ENCODE assay signal across 21 mouse cellular contexts in the genomic region with DNA sequence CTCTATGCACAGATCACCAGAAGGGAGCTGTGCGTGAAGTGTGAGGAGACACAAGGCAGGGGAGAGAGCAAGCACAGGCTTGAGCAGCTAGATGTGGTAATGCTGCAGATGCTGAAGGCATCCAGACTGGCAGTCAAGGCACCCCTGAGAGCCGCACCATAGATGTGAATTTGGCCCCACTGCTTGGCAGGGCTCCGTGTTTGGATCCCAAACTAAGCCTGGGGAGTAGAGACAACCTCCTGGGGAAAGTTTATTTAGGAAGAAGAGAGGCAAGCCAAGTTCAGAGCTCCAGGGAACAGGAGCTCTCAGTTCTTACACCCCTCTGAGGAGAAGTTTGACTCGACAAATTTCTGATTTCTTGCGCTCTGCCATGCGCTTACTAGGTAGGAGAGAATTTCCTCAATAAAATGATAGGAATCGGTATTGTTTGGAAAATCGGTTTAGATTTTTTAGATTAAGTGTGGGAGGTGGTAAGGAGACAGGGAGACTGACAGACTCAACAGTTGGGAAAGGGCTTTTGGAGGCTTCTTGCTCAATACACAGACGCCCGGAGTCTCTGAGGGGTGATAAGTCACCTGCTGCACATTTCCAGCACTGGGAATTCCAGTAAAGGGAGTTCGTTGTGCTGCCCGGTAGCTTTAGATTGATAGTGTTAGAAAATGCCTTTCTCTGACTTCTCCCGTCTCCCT.
DNase-seq lines count a peak whose midpoint lies in the region; ATAC-seq lines count a peak whose summit lies in the region.
"Had no signal": no experiment of that assay in that cellular context is flagged by ENCODE, and none has a peak within 500 bp of the region (broad histone marks: within the 10 kb centered on the region; RNA-seq: fewer than 3 reads in every experiment).

No protein-coding gene starts in this region.

- no peak overlapping the region for H3K9ac ChIP-seq in heart, embryonic 13.5 days
- H3K9ac ChIP-seq in midbrain, embryonic 16.5 days (ENCODE audit: low read depth, low read length): no peak overlapping the region
- H3K9ac ChIP-seq: forebrain, embryonic 13.5 days; hindbrain, embryonic 13.5 days; liver, embryonic 12.5 days had no signal

- no peak; the same call in 1 of the 2 replicates for ATAC-seq in heart, embryonic 13.5 days (ENCODE audit: extremely low read depth, insufficient number of reproducible peaks, low FRiP score, low TSS enrichment)
- no peak for ATAC-seq in midbrain, embryonic 16.5 days
- ATAC-seq: CD4-positive, CD25-positive, alpha-beta regulatory T cell, adult 4 months; forebrain, embryonic 13.5 days; inflammation-experienced regulatory T-cells, adult 6 months; liver, embryonic 12.5 days; Patski had no signal

- peak; percentile 63 for DNase-seq in adrenal gland, postnatal 10 days
- no peak for DNase-seq in adrenal gland, postnatal 25 days
- no peak for DNase-seq in heart, postnatal 25 days (ENCODE audit: low spot score)
- no peak for DNase-seq in midbrain, embryonic 10.5 days (ENCODE audit: low spot score)
- DNase-seq in lung, postnatal 25 days (ENCODE audit: low spot score): no peak
- DNase-seq: cerebellum, adult 2 months; gastrocnemius, postnatal 25 days; kidney, adult 9 months; lung, adult 2 months; lung, postnatal 36 days; right cerebral cortex, adult 18-20 months; thymus, postnatal 14 days had no signal

- no peak overlapping the region for H3K4me2 ChIP-seq in heart, embryonic 13.5 days
- no peak overlapping the region for H3K4me2 ChIP-seq in midbrain, embryonic 16.5 days (ENCODE audit: low read length)
- H3K4me2 ChIP-seq: forebrain, embryonic 13.5 days; hindbrain, embryonic 13.5 days; liver, embryonic 12.5 days had no signal

- 47% methylated on average over 13 of the region's 13 CpGs for WGBS in heart, embryonic 13.5 days
- WGBS in midbrain, embryonic 10.5 days: 76% methylated on average over 13 of the region's 13 CpGs
- 81% methylated on average over 13 of the region's 13 CpGs for WGBS in midbrain, embryonic 16.5 days

- intact Hi-C loops in heart, postnatal 25 days (cut with DNase I): no loop called here

- H3K27me3 ChIP-seq in heart, embryonic 13.5 days (replicated peaks): no peaks in the 10 kb centered on the region
- peaks cover 19% of the 10 kb centered on the region for H3K27me3 ChIP-seq in midbrain, embryonic 10.5 days (ENCODE audit: low read depth, poor library complexity, severe bottlenecking)
- no peaks in the 10 kb centered on the region for H3K27me3 ChIP-seq in midbrain, embryonic 16.5 days (ENCODE audit: control insufficient read depth, insufficient read depth, low read depth, low read length)
- H3K27me3 ChIP-seq: forebrain, embryonic 13.5 days; hindbrain, embryonic 13.5 days; Patski had no signal

- no peaks in the 10 kb centered on the region; the same call in 1 of the 2 replicates for H3K9me3 ChIP-seq in heart, embryonic 13.5 days
- 0 out of 2 replicates have a peak, but pooled peaks cover 3% of the 10 kb centered on the region for H3K9me3 ChIP-seq in midbrain, embryonic 10.5 days (replicated peaks)
- H3K9me3 ChIP-seq in midbrain, embryonic 16.5 days (replicated peaks; ENCODE audit: control insufficient read depth, low read length, poor library complexity, severe bottlenecking): no peaks in the 10 kb centered on the region
- H3K9me3 ChIP-seq: forebrain, embryonic 13.5 days; liver, embryonic 12.5 days had no signal

- no peak overlapping the region for H3K4me3 ChIP-seq in heart, embryonic 13.5 days
- no peak overlapping the region for H3K4me3 ChIP-seq in midbrain, embryonic 10.5 days
- no peak overlapping the region for H3K4me3 ChIP-seq in midbrain, embryonic 16.5 days (ENCODE audit: low read depth, low read length)
- H3K4me3 ChIP-seq: forebrain, embryonic 13.5 days; hindbrain, embryonic 13.5 days; layer of hippocampus, adult 2 months; liver, embryonic 12.5 days had no signal

- H3K4me1 ChIP-seq in heart, embryonic 13.5 days: peaks cover 56% of the 10 kb centered on the region
- H3K4me1 ChIP-seq in midbrain, embryonic 10.5 days: peaks cover 15% of the 10 kb centered on the region
- 0 out of 2 replicates have a peak, but pooled peaks cover 5% of the 10 kb centered on the region for H3K4me1 ChIP-seq in midbrain, embryonic 16.5 days (ENCODE audit: control insufficient read depth, insufficient read depth, low read length)
- H3K4me1 ChIP-seq: forebrain, embryonic 13.5 days; liver, embryonic 12.5 days had no signal

- no peaks in the 10 kb centered on the region for H3K36me3 ChIP-seq in heart, embryonic 13.5 days
- no peaks in the 10 kb centered on the region for H3K36me3 ChIP-seq in midbrain, embryonic 10.5 days
- H3K36me3 ChIP-seq in midbrain, embryonic 16.5 days (ENCODE audit: control insufficient read depth, insufficient read depth, low read length): no peaks in the 10 kb centered on the region
- H3K36me3 ChIP-seq: hindbrain, embryonic 13.5 days; liver, embryonic 12.5 days had no signal

- 0 out of 2 replicates have a peak overlapping the region, but pooled peaks have one; percentile 25 for H3K27ac ChIP-seq in heart, embryonic 13.5 days (replicated peaks)
- peak overlapping the region; percentile 46; the same call in 1 of the 2 replicates for H3K27ac ChIP-seq in midbrain, embryonic 10.5 days (replicated peaks)
- H3K27ac ChIP-seq in midbrain, embryonic 16.5 days (ENCODE audit: low read length): no peak overlapping the region
- H3K27ac ChIP-seq: forebrain, embryonic 13.5 days; hindbrain, embryonic 13.5 days; layer of hippocampus, adult 2 months; liver, embryonic 12.5 days had no signal
